Mouse (Mus musculus): Measurements from ENCODE around the gene Mmp19.

DNA sequence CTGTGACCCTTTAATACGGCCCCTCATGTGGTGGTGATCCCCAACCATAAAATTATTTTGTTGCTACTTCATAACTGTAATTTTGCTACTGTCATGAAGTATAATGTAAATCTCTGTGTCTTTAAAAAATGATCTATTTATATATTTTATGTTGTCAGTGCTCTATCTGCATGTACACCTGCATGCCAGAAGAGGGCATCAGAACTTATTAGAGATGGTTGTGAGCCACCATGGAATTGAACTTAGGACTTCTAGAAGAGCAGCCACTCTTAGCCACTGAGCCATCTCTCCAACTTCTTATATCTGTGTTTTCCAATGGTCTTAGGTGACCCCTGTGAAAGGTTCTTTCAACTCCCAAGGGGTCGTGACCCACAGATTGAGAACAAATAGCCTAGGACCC lies 17.8 kb upstream of the Mmp19 start:
- TF ChIP-seq CTCF (IDR thresholded peaks at IDR 0.05; ENCODE audit: extremely low read depth, insufficient read depth, insufficient read length, insufficient replicate concordance) = no peak
- no peak for TF ChIP-seq POLR2A (IDR thresholded peaks at IDR 0.05; ENCODE audit: low read depth, low read length)

Measured in spleen, adult 2 months (tissue).